Mouse (Mus musculus): ENCODE data around the gene Nfu1. TPM values are rescaled to one million over a fixed set of nuclear protein-coding genes. Genes with fewer than 3 reads are reported as not detected.

Nfu1 gene
- polyA plus RNA-seq, 1 experiment from 2014 or later: 99.2 TPM

Other genes with a start within 250 kb of the Nfu1 start
- gene Anxa4, start 215.7 kb upstream of the Nfu1 start, polyA plus RNA-seq (2015; fragmentation: Nextera tagmentation; extraction: Ambion mirVana): 50.7 and 59.2 TPM in 2 replicates
- 9.0 and 13.5 TPM in 2 replicates for gene Aak1, start 159.7 kb upstream of the Nfu1 start, polyA plus RNA-seq (2015; fragmentation: Nextera tagmentation; extraction: Ambion mirVana)
- gene Gfpt1, start 33.6 kb downstream of the Nfu1 start, polyA plus RNA-seq (2015; fragmentation: Nextera tagmentation; extraction: Ambion mirVana): 18.1 and 20.7 TPM in 2 replicates
- gene D6Ertd527e, start 95.5 kb downstream of the Nfu1 start, polyA plus RNA-seq (2015; fragmentation: Nextera tagmentation; extraction: Ambion mirVana): 0.26 and 0.39 TPM in 2 replicates